Mouse (Mus musculus) ES-Bruce4 (cell line): ENCODE measurements around the gene Glis3.

Experiments used
- CTCF ChIP-seq: IDR thresholded peaks from one replicate; pipeline ENCODE4 v1.8.1; 2011; ENCODE audit warnings: low read depth, low read length
- EP300 ChIP-seq: IDR thresholded peaks from 2 replicates; pipeline ENCODE4 v1.6.1; 2011; ENCODE audit warnings: low read depth, low read length; ENCODE audit not compliant: insufficient read depth
- POLR2A ChIP-seq: IDR thresholded peaks from one replicate; pipeline ENCODE4 v1.8.1; 2011; ENCODE audit warnings: low read length; ENCODE audit not compliant: insufficient read depth

GRCm38 (mm10) chr19:28678646-28679270, 1.1 kb downstream of the Glis3 start:
- TF ChIP-seq POLR2A (no peak), EP300 (no peak), CTCF (no peak)
